Mouse (Mus musculus) splenic B cell, adult 2 months (primary cell): Measurements from ENCODE around the gene Spg11.
"Not testable (repeated sequence)": the region's sequence is repeated elsewhere in the genome, so short reads cannot be mapped to it uniquely, and the experiment has no call there.

Experiments used
- DNase-seq: peaks from one replicate; pipeline ENCODE4 v3.0.0-alpha.2; 2011; ENCODE audit warnings: low read depth, low spot score
- H3K27me3 ChIP-seq: 2 replicates; pipeline ENCODE4 v1.6.1; 2012; ENCODE audit warnings: mild to moderate bottlenecking, low read length, moderate library complexity, mixed read lengths; ENCODE audit not compliant: control insufficient read depth, poor library complexity, insufficient read depth, severe bottlenecking
- H3K36me3 ChIP-seq: 2 replicates; pipeline ENCODE4 v1.6.1; 2012; ENCODE audit warnings: mild to moderate bottlenecking, low read length, moderate library complexity, mixed read lengths; ENCODE audit not compliant: control insufficient read depth, poor library complexity, insufficient read depth, severe bottlenecking

Spg11 gene

GRCm38 (mm10) chr2:122126765-122127347 is 8.7 kb upstream of the Spg11 start:
- Histone ChIP-seq H3K27me3 (no peaks in the 10 kb centered on the region), H3K36me3 (no peaks in the 10 kb centered on the region)
- no peak for DNase-seq

- Histone ChIP-seq H3K27me3 (no peaks in the 10 kb centered on the region), H3K36me3 (no peaks in the 10 kb centered on the region)
- no peak for DNase-seq
Observed at GRCm38 (mm10) chr2:122125680-122126572, 7.7 kb upstream of the Spg11 start.

- peak; percentile 23 for DNase-seq
- Histone ChIP-seq H3K27me3 (no peaks in the 10 kb centered on the region), H3K36me3 (no peaks in the 10 kb centered on the region)
Observed at GRCm38 (mm10) chr2:122116888-122117287, 1.3 kb downstream of the Spg11 start.

GRCm38 (mm10) chr2:122109714-122110113 is 8.5 kb downstream of the Spg11 start:
- Histone ChIP-seq H3K36me3 (peaks cover 2% of the 10 kb centered on the region; the same call in 1 of the 2 replicates), H3K27me3 (no peaks in the 10 kb centered on the region)
- no peak for DNase-seq

DNA sequence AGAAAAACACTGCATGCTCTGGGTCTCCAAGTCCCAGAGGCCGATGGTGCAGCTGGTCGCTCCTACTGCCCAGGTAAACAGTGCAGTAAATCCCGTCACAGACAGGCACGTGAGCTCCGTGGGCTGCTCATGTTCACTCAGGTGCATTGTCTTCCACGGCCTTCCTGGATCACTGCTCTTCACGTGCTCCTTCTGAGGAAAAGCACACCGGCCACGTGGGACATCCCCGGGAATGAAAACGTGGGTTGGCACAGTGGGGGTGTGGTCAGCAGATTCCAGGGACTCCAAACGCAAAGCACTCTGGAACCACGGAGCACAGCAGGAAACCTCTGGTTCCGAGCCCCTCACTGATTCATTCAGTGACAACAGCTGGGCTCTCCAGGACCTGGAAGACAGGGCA is 10.1 kb downstream of the Spg11 start:
- no peaks in the 10 kb centered on the region for H3K27me3 ChIP-seq
- peaks cover 4% of the 10 kb centered on the region for H3K36me3 ChIP-seq
- no peak for DNase-seq

- peak; percentile 65 for DNase-seq
- Histone ChIP-seq H3K27me3 (no peaks in the 10 kb centered on the region), H3K36me3 (peaks cover 12% of the 10 kb centered on the region)
Observed at GRCm38 (mm10) chr2:122102070-122102469, 16.1 kb downstream of the Spg11 start.

GRCm38 (mm10) chr2:122097686-122098085 is 20.5 kb downstream of the Spg11 start:
- not testable (repeated sequence) for H3K27me3 ChIP-seq
- peak; percentile 13 for DNase-seq
- peaks cover 14% of the 10 kb centered on the region for H3K36me3 ChIP-seq

GRCm38 (mm10) chr2:122093844-122094243 is 24.3 kb downstream of the Spg11 start:
- peaks cover 9% of the 10 kb centered on the region for H3K36me3 ChIP-seq
- DNase-seq, result no peak
- H3K27me3 ChIP-seq, result no peaks in the 10 kb centered on the region

DNA sequence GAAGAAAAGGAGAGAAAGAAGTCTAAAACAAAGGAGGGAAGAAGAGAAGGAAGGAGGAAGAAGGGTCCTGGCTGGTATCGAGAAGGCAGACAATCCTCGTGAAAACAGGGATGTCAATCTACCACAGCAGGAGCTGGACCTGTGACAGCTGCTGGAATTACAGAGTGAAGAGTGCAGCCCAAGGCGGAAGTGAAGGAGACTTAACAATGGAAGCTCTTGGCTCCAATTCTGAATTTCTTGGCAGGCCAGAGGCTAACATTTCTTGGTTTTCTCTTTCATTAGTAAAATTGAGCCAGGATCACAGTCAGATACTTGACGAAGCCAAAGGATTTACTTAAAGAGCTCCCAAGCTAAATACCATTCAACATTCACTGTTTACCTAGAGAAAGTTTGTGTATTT is 31.7 kb downstream of the Spg11 start:
- DNase-seq, result no peak
- Histone ChIP-seq H3K36me3 (peaks cover 9% of the 10 kb centered on the region), H3K27me3 (no peaks in the 10 kb centered on the region)

GRCm38 (mm10) chr2:122081728-122082456 is 36.3 kb downstream of the Spg11 start:
- H3K36me3 ChIP-seq, result peaks cover 11% of the 10 kb centered on the region
- no peaks in the 10 kb centered on the region for H3K27me3 ChIP-seq
- no peak for DNase-seq

GRCm38 (mm10) chr2:122069922-122070321 is 48.3 kb downstream of the Spg11 start:
- peak; percentile 77 for DNase-seq
- Histone ChIP-seq H3K27me3 (no peaks in the 10 kb centered on the region), H3K36me3 (peaks cover 7% of the 10 kb centered on the region)

DNA sequence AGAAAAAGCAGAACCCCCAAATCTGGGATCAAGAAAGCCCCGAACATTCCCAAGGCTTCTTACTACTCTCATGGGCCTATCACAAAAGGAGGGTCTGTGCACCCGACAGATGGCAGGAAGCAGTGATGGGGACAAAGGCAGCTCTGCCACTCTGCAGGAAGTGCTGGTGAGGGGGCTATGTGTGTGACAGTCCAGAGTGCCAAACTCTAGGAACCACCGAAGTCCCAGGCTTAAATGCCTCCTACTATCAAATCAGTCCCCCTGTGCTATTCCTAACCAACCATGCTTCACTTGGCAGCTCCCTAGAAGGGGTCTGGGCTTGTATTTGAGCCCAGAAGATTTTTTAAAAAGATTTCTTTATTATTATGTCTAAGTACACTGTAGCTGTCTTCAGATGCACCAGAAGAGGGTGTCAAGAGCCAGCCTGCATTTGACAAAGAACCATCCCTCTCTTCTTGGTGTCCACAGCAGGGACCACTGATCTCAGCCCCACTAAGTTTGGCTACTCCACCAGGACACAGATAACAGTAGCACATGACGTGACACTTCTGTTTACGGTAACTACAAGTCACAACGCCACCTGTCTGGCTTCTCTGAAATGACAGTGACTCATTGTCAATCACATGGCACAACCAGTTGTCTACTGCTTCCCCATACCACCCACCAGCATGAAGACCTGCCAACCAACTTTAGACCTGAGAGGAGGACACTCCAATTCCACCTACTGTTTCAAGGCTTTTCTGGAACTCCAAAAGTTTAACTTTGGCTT is 48.9 kb downstream of the Spg11 start:
- H3K27me3 ChIP-seq, result no peaks in the 10 kb centered on the region
- peaks cover 7% of the 10 kb centered on the region for H3K36me3 ChIP-seq
- peak; percentile 53 for DNase-seq

DNA sequence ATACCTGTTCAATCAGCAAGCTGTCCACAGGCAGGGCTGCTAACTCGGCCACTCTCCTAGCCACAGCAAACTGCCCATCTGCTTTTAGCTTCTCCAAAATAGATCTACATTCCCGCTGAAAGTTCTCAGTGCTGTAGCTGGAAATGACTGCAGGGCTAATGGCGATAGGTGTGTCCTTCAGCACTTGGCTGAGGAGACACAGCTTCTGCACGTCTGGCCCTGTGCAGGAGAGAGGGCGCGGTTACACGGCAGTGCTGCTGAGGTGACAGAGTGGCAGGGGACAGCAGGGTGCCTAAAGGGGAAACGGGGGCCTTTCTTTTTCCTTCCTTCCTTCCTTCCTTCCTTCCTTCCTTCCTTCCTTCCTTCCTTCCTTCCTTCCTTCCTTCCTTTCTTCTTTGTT is 51.9 kb downstream of the Spg11 start:
- DNase-seq, result no peak
- Histone ChIP-seq H3K36me3 (peaks cover 2% of the 10 kb centered on the region), H3K27me3 (no peaks in the 10 kb centered on the region)

- Histone ChIP-seq H3K36me3 (peaks cover 1% of the 10 kb centered on the region), H3K27me3 (no peaks in the 10 kb centered on the region)
- no peak for DNase-seq
Observed at GRCm38 (mm10) chr2:122065200-122065969, 52.8 kb downstream of the Spg11 start.
